Mouse (Mus musculus) liver, postnatal 0 days (tissue): ENCODE results near the gene Osbpl11.

ENCODE experiments used
- CTCF ChIP-seq: sonication (generic); IDR thresholded peaks from 2 replicates; pipeline ENCODE4 v1.5.1; 2016; ENCODE audit warnings: antibody characterized with exemption, low read depth
- EP300 ChIP-seq: IDR thresholded peaks from 2 replicates; pipeline ENCODE4 v1.6.1; 2016; ENCODE audit warnings: antibody characterized with exemption, low read depth, mild to moderate bottlenecking

DNA sequence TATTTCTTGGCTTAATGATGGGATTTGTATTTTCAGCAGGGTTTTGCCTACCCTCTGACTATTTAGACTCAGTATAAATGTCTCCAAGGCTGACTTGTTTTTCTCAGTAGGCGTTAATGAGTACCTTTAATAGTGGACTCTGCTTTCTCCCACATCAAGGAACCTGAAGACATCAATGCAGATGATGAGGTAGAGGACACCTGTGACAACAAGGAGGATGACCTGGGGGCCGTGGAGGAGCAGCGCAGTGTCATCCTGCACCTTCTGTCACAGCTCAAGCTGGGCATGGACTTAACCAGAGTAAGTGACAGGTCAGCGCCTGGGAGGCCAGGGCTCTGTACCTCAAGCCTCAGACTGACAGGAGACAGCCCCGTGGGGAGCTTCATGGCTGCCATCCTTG is 39.5 kb downstream of the Osbpl11 start:
- no peak for TF ChIP-seq CTCF
- no peak for TF ChIP-seq EP300
